Mouse (Mus musculus) G1E (cell line): Measurements from ENCODE around the gene Fancf. TPM values are rescaled to one million over a fixed set of nuclear protein-coding genes. Genes with fewer than 3 reads are reported as not detected.

ENCODE experiments used
- ATAC-seq: 2 replicates; pipeline ENCODE4 v1.8.0; 2016; ENCODE audit warnings: mild to moderate bottlenecking; ENCODE audit not compliant: insufficient number of reproducible peaks, poor library complexity, low FRiP score, severe bottlenecking; ENCODE audit errors: extremely low read depth
- DNase-seq: peaks from one replicate; pipeline ENCODE4 v3.0.0; 2012; ENCODE audit warnings: low spot score
- H3K27me3 ChIP-seq: 2 replicates; pipeline ENCODE4 v1.6.1; 2012; ENCODE audit warnings: mild to moderate bottlenecking, low read length, inconsistent platforms; ENCODE audit not compliant: insufficient read depth
- H3K36me3 ChIP-seq: replicated peaks from 2 replicates; pipeline ENCODE3; 2012; ENCODE audit warnings: mild to moderate bottlenecking, inconsistent platforms
- H3K4me1 ChIP-seq: 2 replicates; pipeline ENCODE4 v1.6.1; 2012; ENCODE audit warnings: low read depth, low read length, inconsistent platforms, mixed read lengths; ENCODE audit not compliant: insufficient read depth
- H3K4me3 ChIP-seq: 2 replicates; pipeline ENCODE4 v1.5.1; 2012; ENCODE audit warnings: low read depth, mild to moderate bottlenecking, inconsistent platforms, low read length, moderate library complexity, mixed read lengths
- H3K9me3 ChIP-seq: replicated peaks from 2 replicates; pipeline ENCODE4 v1.6.1; 2012; ENCODE audit warnings: inconsistent platforms
- CTCF ChIP-seq: IDR thresholded peaks from 2 replicates; pipeline ENCODE4 v1.5.1; 2012; ENCODE audit warnings: low read depth, low read length, inconsistent platforms, mixed read lengths
- GATA1 ChIP-seq: IDR thresholded peaks from 2 replicates; pipeline ENCODE4 v1.6.1; 2012; ENCODE audit warnings: borderline replicate concordance, low read length, inconsistent platforms, mixed read lengths
- GATA2 ChIP-seq: IDR thresholded peaks from 2 replicates; pipeline ENCODE4 v1.6.1; 2012; ENCODE audit warnings: low read depth, low read length, inconsistent platforms, borderline replicate concordance
- POLR2AphosphoS5 ChIP-seq: IDR thresholded peaks from 2 replicates; pipeline ENCODE4 v1.6.1; 2012; ENCODE audit warnings: low read depth, low read length, inconsistent platforms; ENCODE audit not compliant: insufficient replicate concordance
- TAL1 ChIP-seq: conservative IDR thresholded peaks from 2 replicates; pipeline ENCODE4 v1.6.1; 2012; ENCODE audit warnings: low read depth, low read length, inconsistent platforms, mixed read lengths
- polyA plus RNA-seq: library from polyadenylated mRNA; stranded (reverse); fragments of >175 nt; gene quantifications from 2 replicates; pipeline ENCODE4 v1.2.3, GENCODE M21; 2012
- total RNA-seq, 2 experiments: library from RNA; stranded (forward) in 1 of 2; stranded (reverse) in 1 of 2; fragments of 200-1000 nt in 1 of 2; fragments of >200 nt in 1 of 2; fragmentation: Nextera tagmentation in 1 of 2; gene quantifications; 2 replicates each; pipeline ENCODE4 v1.2.3; 2014 to 2017

Gene Fancf
- total and polyA plus RNA-seq, 3 experiments: 12.6 to 20.4 (median 18.3) TPM

GRCm38 (mm10) chr7:51821467-51821866 is 40.6 kb downstream of the Fancf start:
- no peak for DNase-seq
- no peaks in the 10 kb centered on the region for H3K9me3 ChIP-seq
- no peak overlapping the region for H3K4me3 ChIP-seq
- H3K27me3 ChIP-seq: no peaks in the 10 kb centered on the region; the same call in 1 of the 2 replicates
- TF ChIP-seq GATA2: no peak
- TF ChIP-seq GATA1: no peak
- TF ChIP-seq TAL1: no peak
- no peak for TF ChIP-seq CTCF
- TF ChIP-seq POLR2AphosphoS5: no peak
- no peaks in the 10 kb centered on the region for H3K36me3 ChIP-seq
- ATAC-seq: no peak
- H3K4me1 ChIP-seq: 0 out of 2 replicates have a peak, but pooled peaks cover 3% of the 10 kb centered on the region

- no peak for DNase-seq
- ATAC-seq: no peak
- no peaks in the 10 kb centered on the region for H3K9me3 ChIP-seq
- TF ChIP-seq CTCF (no peak), TAL1 (no peak), GATA2 (no peak), GATA1 (no peak), POLR2AphosphoS5 (no peak)
- 0 out of 2 replicates have a peak, but pooled peaks cover 3% of the 10 kb centered on the region for H3K4me1 ChIP-seq
- no peaks in the 10 kb centered on the region; the same call in 1 of the 2 replicates for H3K27me3 ChIP-seq
- H3K36me3 ChIP-seq: no peaks in the 10 kb centered on the region
- H3K4me3 ChIP-seq: no peak overlapping the region
Measured at GRCm38 (mm10) chr7:51819891-51820290, 42.2 kb downstream of the Fancf start.

DNA sequence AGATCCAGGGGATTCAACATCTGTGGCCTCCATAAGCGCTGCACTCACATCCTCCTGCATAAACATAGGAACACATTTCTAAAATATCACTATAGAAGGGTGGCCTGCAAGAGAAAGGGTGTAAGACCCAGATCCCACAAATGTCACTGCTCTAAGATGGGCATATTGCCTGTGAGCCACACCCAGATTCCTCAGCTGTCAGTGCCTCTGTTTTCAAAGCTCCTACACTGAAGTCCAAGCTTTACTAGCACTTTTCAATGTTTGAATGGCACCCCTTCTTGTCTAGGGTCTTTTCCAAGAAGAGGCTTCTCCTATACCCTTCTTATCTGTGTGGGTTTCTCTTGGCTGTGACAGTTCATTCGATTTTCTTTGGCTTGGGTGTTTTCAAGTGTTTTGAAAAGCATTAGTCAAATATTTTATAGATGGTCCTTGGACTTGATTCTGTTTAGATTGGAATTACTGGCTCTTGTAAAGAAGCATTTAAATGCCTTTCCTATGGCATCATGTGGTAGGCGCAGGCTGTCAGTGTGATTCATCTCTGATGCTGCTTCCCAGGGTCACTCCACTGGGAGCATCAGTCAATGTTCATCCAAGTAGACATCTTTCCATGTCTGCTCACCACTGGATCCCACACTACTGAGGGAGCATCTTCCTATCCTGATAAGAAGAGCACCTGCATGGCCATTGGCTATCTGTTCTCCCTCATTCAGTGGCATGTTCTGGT is 43.7 kb downstream of the Fancf start:
- ATAC-seq (no peak), DNase-seq (no peak)
- TF ChIP-seq CTCF: no peak
- TF ChIP-seq GATA1: no peak
- TF ChIP-seq GATA2: no peak
- TF ChIP-seq POLR2AphosphoS5: no peak
- no peak for TF ChIP-seq TAL1
- H3K27me3 ChIP-seq: no peaks in the 10 kb centered on the region; the same call in 1 of the 2 replicates
- no peak overlapping the region for H3K4me3 ChIP-seq
- H3K4me1 ChIP-seq: no peaks in the 10 kb centered on the region
- no peaks in the 10 kb centered on the region for H3K36me3 ChIP-seq
- H3K9me3 ChIP-seq: no peaks in the 10 kb centered on the region

DNA sequence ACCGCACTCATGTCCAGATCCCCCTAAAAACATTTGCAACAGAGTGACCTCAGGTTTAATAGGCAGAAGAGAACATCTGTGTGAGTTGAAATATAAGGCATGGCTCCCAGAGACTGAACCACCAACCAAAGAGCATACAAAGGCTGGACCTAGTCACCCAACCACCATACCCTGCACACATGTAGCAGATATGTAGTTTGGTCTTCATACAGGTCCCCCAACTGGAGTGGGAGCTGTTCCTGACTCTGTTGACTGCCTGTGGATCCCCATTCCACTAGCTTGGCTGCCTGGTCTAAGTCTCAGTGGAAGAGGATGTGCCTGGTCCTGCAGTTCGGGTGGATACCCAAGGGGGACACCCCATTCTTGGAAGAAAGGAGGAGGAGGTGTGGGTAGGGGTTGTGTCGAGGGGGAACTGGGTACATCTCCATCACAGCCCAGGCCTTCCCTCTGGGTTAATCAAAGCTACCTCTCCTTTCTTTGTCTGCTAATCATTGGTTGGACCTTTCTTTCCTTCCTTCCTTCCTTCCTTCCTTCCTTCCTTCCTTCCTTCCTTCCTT is 45.7 kb downstream of the Fancf start:
- Histone ChIP-seq H3K9me3 (no peaks in the 10 kb centered on the region), H3K4me1 (no peaks in the 10 kb centered on the region), H3K4me3 (no peak overlapping the region), H3K36me3 (no peaks in the 10 kb centered on the region), H3K27me3 (no peaks in the 10 kb centered on the region; the same call in 1 of the 2 replicates)
- ATAC-seq: no peak
- no peak for DNase-seq
- no peak for TF ChIP-seq GATA2
- no peak for TF ChIP-seq CTCF
- TF ChIP-seq TAL1: no peak
- no peak for TF ChIP-seq POLR2AphosphoS5
- TF ChIP-seq GATA1: no peak

GRCm38 (mm10) chr7:51815473-51816282 is 46.4 kb downstream of the Fancf start:
- Histone ChIP-seq H3K4me1 (no peaks in the 10 kb centered on the region), H3K36me3 (no peaks in the 10 kb centered on the region), H3K4me3 (no peak overlapping the region), H3K27me3 (no peaks in the 10 kb centered on the region; the same call in 1 of the 2 replicates), H3K9me3 (no peaks in the 10 kb centered on the region)
- DNase-seq: no peak
- ATAC-seq: no peak
- TF ChIP-seq POLR2AphosphoS5: no peak
- no peak for TF ChIP-seq TAL1
- no peak for TF ChIP-seq GATA1
- TF ChIP-seq CTCF: no peak
- TF ChIP-seq GATA2: no peak

Other genes with a start within 250 kb of the Fancf start
- not detected in 2 replicates for gene Slc17a6, start 240.3 kb downstream of the Fancf start, total RNA-seq (2014; fragmentation: Nextera tagmentation)
- 0.16 TPM in 1 of 2 replicates, not detected in the other for gene Slc17a6, start 240.3 kb downstream of the Fancf start, total RNA-seq (2017)
- not detected in 2 replicates for gene Slc17a6, start 240.3 kb downstream of the Fancf start, polyA plus RNA-seq
- gene Gas2, start 252 bp downstream of the Fancf start, total RNA-seq (2014; fragmentation: Nextera tagmentation): 17.1 and 20.1 TPM in 2 replicates
- 6.0 and 6.7 TPM in 2 replicates for gene Gas2, start 252 bp downstream of the Fancf start, total RNA-seq (2017)
- gene Gas2, start 252 bp downstream of the Fancf start, polyA plus RNA-seq: 0.96 and 1.4 TPM in 2 replicates
- gene Svip, start 143.8 kb upstream of the Fancf start, total RNA-seq (2014; fragmentation: Nextera tagmentation): 18.0 and 19.3 TPM in 2 replicates
- 6.4 and 6.7 TPM in 2 replicates for gene Svip, start 143.8 kb upstream of the Fancf start, total RNA-seq (2017)
- gene Svip, start 143.8 kb upstream of the Fancf start, polyA plus RNA-seq: 23.8 and 26.9 TPM in 2 replicates
- gene 1700015G11Rik, start 153.5 kb upstream of the Fancf start, total RNA-seq (2014; fragmentation: Nextera tagmentation): 6.4 TPM in 1 of 2 replicates, not detected in the other
- not detected in 2 replicates for gene 1700015G11Rik, start 153.5 kb upstream of the Fancf start, total RNA-seq (2017)
- gene 1700015G11Rik, start 153.5 kb upstream of the Fancf start, polyA plus RNA-seq: not detected in 2 replicates